Mouse (Mus musculus) neural tube, embryonic 13.5 days (tissue): ENCODE measurements around the gene Speer2. TPM values are rescaled to one million over a fixed set of nuclear protein-coding genes. Genes with fewer than 3 reads are reported as not detected.
A peak's percentile ranks its signal among the peaks of the same experiment; 100 is the strongest.

Experiments used
- ATAC-seq: fragments of 200-750 bp; cut with Nextera tagmentation; 2 replicates; pipeline ENCODE4 v1.8.0; 2017; ENCODE audit warnings: low read depth, mild to moderate bottlenecking, moderate TSS enrichment, moderate library complexity
- H3K27ac ChIP-seq: fragments of 300-500 bp; sonication (generic); replicated peaks from 2 replicates; pipeline ENCODE4 v1.5.1; 2015; ENCODE audit warnings: moderate library complexity, mild to moderate bottlenecking, inconsistent platforms
- H3K27me3 ChIP-seq: fragments of 300-500 bp; sonication (generic); 2 replicates; pipeline ENCODE4 v1.6.1; 2015; ENCODE audit warnings: mild to moderate bottlenecking, inconsistent platforms
- H3K36me3 ChIP-seq: fragments of 300-500 bp; sonication (generic); 2 replicates; pipeline ENCODE4 v1.6.1; 2015; ENCODE audit warnings: mild to moderate bottlenecking, inconsistent platforms
- H3K4me1 ChIP-seq: fragments of 300-500 bp; sonication (generic); replicated peaks from 2 replicates; pipeline ENCODE4 v1.6.1; 2015; ENCODE audit warnings: inconsistent platforms
- H3K4me2 ChIP-seq: fragments of 300-500 bp; sonication (generic); 2 replicates; pipeline ENCODE4 v1.6.1; 2015; ENCODE audit warnings: inconsistent platforms, mild to moderate bottlenecking, moderate library complexity
- H3K4me3 ChIP-seq: fragments of 300-500 bp; sonication (generic); 2 replicates; pipeline ENCODE4 v1.5.1; 2015; ENCODE audit warnings: mild to moderate bottlenecking, inconsistent platforms
- H3K9ac ChIP-seq: fragments of 300-500 bp; sonication (generic); 2 replicates; pipeline ENCODE4 v1.6.1; 2015; ENCODE audit warnings: moderate library complexity, mild to moderate bottlenecking, inconsistent platforms
- H3K9me3 ChIP-seq: fragments of 300-500 bp; sonication (generic); 2 replicates; pipeline ENCODE4 v1.6.1; 2016; ENCODE audit warnings: inconsistent platforms
- WGBS: fragments of 180-500 bp; shearing (Covaris S2); methylation state at CpG from one replicate; pipeline ENCODE4 v1.1.7; 2015; 5-methylcytosine and 5-hydroxymethylcytosine counted together
- polyA plus RNA-seq: library from polyadenylated mRNA; unstranded; fragments of >200 nt; fragmentation: Nextera tagmentation; extraction: Ambion mirVana; gene quantifications from 2 replicates; pipeline ENCODE4 v1.2.1, GENCODE M21; 2015

Gene Speer2
- polyA plus RNA-seq, result not detected in 2 replicates

GRCm38 (mm10) chr16:69863644-69864043 is at the start of gene Speer2:
Gene Speer2, minus strand, starts transcription at chr16:69863744.
- no peak within 1 kb of the TSS for H3K4me2 ChIP-seq
- H3K4me1 ChIP-seq, result no peaks in the 10 kb centered on the region
- no peaks in the 10 kb centered on the region for H3K9me3 ChIP-seq
- no peaks in the 10 kb centered on the region for H3K36me3 ChIP-seq
- H3K9ac ChIP-seq, result no peak within 1 kb of the TSS
- H3K4me3 ChIP-seq, result no peak within 1 kb of the TSS
- no peak for ATAC-seq
- H3K27me3 ChIP-seq, result no peaks in the 10 kb centered on the region
- no peak within 1 kb of the TSS for H3K27ac ChIP-seq
- 91% methylated on average over 4 of the region's 4 CpGs for WGBS

DNA sequence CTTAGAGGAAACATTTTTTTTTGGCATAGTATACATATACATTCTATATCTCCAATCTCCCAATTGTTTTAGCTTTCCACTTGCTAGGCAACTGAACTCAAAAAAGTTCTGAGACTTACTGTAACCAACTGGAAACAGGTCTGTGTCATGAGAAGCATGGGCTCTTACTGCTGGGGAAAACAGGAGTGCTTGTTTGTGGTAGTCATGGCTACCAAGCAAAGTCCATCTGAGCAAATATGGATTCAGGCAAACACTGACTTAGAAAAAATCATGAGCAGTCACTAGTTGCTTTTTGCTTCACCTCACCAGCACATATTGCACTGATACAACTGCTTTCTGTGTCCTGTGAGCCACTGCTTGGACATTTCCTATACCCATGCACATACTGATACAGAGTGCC is 40.8 kb upstream of the Speer2 start:
- Histone ChIP-seq H3K27ac (no peak overlapping the region), H3K9ac (no peak overlapping the region), H3K27me3 (no peaks in the 10 kb centered on the region), H3K36me3 (no peaks in the 10 kb centered on the region), H3K4me3 (no peak overlapping the region), H3K4me1 (no peaks in the 10 kb centered on the region), H3K9me3 (no peaks in the 10 kb centered on the region), H3K4me2 (no peak overlapping the region)
- ATAC-seq, result no peak

DNA sequence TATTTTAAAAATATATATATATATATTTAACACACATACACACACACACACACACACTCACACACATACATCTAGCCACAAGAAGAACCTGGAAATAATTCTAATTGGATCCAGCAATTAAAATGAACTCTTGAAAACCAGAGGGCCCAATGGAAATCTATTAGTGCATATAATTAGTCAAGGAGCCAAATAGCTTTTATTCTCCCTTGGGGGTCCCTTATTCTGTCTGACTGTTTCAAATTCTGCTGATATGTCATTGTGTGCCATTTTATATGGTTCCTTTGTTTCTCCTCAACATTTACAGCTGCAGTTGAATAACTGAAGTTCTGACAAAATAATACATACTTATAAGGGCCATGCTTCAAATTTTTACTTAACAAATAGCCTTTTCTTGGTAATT is 17.2 kb upstream of the Speer2 start:
- Histone ChIP-seq H3K27me3 (no peaks in the 10 kb centered on the region), H3K27ac (no peak overlapping the region), H3K9ac (no peak overlapping the region), H3K4me2 (no peak overlapping the region), H3K4me3 (no peak overlapping the region), H3K36me3 (no peaks in the 10 kb centered on the region), H3K4me1 (no peaks in the 10 kb centered on the region), H3K9me3 (no peaks in the 10 kb centered on the region)
- peak; percentile 74 for ATAC-seq

DNA sequence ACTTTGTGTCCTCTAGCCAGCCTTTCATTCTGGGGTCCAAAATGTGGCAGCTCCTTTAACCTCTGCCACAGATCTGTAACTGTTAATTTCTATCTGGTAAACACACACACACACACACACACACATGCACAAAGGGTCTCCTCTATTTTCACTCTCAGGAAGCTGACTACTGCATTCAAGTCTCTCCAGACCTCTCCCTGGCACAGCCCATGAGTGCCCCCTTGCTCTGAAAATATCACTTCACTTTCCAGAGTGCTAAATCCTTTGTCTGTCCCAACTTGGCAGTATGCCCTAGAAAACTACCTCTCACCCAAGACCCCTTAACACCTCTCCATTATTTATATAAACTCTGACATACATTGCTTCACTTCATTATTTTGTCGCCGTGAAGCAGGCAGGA is 26.9 kb downstream of the Speer2 start:
- Histone ChIP-seq H3K4me3 (no peak overlapping the region), H3K9me3 (no peaks in the 10 kb centered on the region), H3K27me3 (no peaks in the 10 kb centered on the region), H3K4me1 (no peaks in the 10 kb centered on the region), H3K4me2 (no peak overlapping the region), H3K27ac (no peak overlapping the region), H3K36me3 (no peaks in the 10 kb centered on the region), H3K9ac (no peak overlapping the region)
- WGBS, result 69% methylated on average over 2 of the region's 2 CpGs
- no peak for ATAC-seq

GRCm38 (mm10) chr16:69813652-69814051 is 49.9 kb downstream of the Speer2 start:
- H3K9ac ChIP-seq, result no peak overlapping the region
- no peaks in the 10 kb centered on the region for H3K4me1 ChIP-seq
- H3K36me3 ChIP-seq, result no peaks in the 10 kb centered on the region
- no peak overlapping the region for H3K27ac ChIP-seq
- no peak for ATAC-seq
- no peak overlapping the region for H3K4me2 ChIP-seq
- H3K27me3 ChIP-seq, result no peaks in the 10 kb centered on the region
- no peaks in the 10 kb centered on the region for H3K9me3 ChIP-seq
- H3K4me3 ChIP-seq, result no peak overlapping the region
- 68% methylated on average over 5 of the region's 5 CpGs for WGBS
